Mouse (Mus musculus): ENCODE data around the gene Zfp654. TPM values are rescaled to one million over a fixed set of nuclear protein-coding genes. Genes with fewer than 3 reads are reported as not detected.
"Not testable (repeated sequence)": the region's sequence is repeated elsewhere in the genome, so short reads cannot be mapped to it uniquely, and the experiment has no call there.

Zfp654 gene
- polyA plus RNA-seq, 1 experiment from 2014 or later = 10.6 TPM

DNA sequence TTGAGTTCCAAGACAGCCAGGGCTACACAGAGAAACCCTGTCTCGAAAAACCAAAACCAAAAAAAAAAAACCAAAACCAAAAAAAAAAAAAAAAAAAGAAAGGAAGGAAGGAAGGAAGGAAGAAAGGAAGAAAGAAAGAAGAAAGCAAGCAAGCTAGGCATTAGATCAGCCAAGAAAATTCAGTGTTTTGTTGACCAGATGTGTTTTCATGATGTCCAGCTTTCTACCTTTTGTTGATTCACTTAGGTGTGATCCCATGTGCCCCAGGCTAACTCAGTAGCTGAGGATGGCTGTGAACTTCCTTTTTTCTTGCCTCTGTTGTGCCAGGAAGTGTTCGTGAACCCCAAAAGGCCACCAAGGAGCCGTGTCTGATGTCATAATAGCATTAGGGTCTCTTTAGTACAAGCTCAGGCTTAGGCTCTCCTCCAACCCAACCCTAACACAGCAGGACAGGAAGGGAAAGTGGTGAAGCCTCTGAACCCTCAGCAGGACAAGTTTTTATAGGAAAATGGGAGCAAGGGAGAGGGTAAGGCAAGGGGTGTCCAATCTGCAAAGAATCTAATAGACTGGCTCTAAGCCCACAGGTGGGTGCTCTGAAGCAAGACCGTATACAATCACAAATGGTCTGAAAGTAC, 25.3 kb upstream of the Zfp654 start:
- Histone ChIP-seq H3K9ac (replicated peaks) (no peak overlapping the region), H3K36me3 (no peaks in the 10 kb centered on the region), H3K27me3 (no peaks in the 10 kb centered on the region), H3K27ac (replicated peaks) (no peak overlapping the region), H3K4me3 (no peak overlapping the region), H3K4me2 (replicated peaks) (no peak overlapping the region), H3K9me3 (no peaks in the 10 kb centered on the region), H3K4me1 (peaks cover 4% of the 10 kb centered on the region; the same call in 1 of the 2 replicates)
- WGBS = 66% methylated on average over 4 of the region's 4 CpGs
- ATAC-seq (ENCODE audit: low FRiP score, low read depth) = no peak

DNA sequence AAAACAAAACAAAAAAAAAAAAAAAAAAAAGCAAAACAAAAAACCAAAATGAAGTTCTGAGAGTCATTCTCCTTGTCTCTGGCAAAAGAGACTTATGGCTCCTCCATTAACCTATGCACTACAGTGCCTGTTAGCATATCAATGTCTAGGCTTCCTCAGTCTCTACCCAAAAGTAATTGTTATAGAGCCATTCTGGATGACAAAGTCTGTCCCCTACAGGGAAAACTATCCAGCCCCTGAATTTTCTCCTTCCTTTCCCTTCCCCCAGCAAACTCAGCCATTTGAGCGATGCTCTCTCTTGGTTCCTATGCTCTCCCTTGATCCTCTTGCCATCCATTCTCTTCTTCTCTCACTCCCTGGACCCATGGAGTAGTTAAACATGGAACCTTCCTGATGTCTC, 24.4 kb upstream of the Zfp654 start:
- ATAC-seq (ENCODE audit: low FRiP score, low read depth) = no peak
- no peaks in the 10 kb centered on the region for H3K9me3 ChIP-seq
- H3K4me1 ChIP-seq = peaks cover 4% of the 10 kb centered on the region; the same call in 1 of the 2 replicates
- H3K9ac ChIP-seq (replicated peaks) = no peak overlapping the region
- H3K27ac ChIP-seq (replicated peaks) = no peak overlapping the region
- H3K36me3 ChIP-seq = no peaks in the 10 kb centered on the region
- H3K4me3 ChIP-seq = no peak overlapping the region
- no peaks in the 10 kb centered on the region for H3K27me3 ChIP-seq
- WGBS = 100% methylated on average over 1 of the region's 1 CpGs
- H3K4me2 ChIP-seq (replicated peaks) = no peak overlapping the region

DNA sequence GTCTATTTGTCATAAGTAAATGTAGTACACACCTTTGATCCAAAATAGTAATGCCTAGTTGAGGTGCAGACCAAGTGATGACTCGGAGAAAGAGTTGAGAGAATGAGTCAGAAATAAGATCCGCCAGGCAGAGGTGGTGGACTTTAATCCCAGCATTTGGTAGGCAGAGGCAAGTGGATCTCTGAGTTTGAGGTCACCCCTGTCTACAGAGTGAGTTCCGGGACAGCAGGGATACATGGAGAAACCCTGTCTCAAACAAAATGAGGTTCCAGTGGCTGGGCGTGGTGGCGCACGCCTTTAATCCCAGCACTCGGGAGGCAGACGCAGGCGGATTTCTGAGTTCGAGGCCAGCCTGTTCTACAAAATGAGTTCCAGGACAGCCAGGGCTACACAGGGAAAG, 23.9 kb upstream of the Zfp654 start:
- WGBS = 95% methylated on average over 10 of the region's 10 CpGs
- no peaks in the 10 kb centered on the region for H3K27me3 ChIP-seq

DNA sequence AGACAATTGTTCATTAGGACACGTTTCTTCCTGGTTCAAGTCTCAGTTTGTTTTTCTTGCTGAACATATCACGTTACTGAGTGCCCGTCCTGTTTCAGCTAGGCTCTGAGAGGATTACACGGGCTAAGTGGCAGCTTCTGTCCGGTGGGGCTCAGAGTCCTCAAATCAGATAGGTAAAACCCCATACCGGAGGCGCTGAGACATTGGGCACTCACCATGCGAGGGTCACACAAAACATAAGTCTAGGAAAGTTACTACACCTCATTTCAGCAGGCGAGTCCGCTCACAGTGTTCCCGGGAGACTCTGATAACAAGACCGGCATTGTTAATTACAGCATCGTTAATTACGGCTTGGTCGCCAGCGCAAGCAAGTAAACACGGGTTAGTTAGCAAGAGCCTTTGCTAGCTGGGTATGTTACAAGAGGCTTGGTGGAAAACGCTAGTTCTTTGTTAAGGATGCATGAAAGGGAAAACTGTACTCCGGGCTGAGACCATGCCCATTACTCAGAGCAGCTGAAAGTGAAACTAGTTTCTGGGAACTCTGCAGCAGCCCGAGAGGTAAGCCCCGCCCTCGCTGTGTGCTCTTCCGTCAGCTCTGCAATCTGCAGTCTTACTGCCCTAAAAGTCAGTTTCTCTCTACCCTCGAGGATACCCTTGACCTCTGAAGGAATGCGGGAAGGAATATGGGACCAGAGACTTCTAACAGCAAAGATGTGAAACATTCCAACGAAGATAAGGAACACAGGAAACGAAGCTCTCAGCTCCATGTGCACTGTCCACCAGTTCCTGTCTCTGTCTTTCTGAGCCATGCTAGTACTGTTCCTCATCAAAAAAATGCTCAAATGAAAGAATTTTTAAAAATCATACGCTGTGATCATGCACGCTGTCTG, 22.2 kb upstream of the Zfp654 start:
- peak; percentile 94 for ATAC-seq (ENCODE audit: low FRiP score, low read depth)
- WGBS = 4% methylated on average over 29 of the region's 29 CpGs
- no peaks in the 10 kb centered on the region for H3K9me3 ChIP-seq

More for the DNA sequence above, 23.9 kb upstream of the Zfp654 start:
- no peak overlapping the region for H3K4me2 ChIP-seq (replicated peaks)
- ATAC-seq (ENCODE audit: low FRiP score, low read depth) = no peak
- H3K4me1 ChIP-seq = peaks cover 4% of the 10 kb centered on the region; the same call in 1 of the 2 replicates
- no peak overlapping the region for H3K4me3 ChIP-seq
- no peaks in the 10 kb centered on the region for H3K36me3 ChIP-seq
- no peak overlapping the region for H3K27ac ChIP-seq (replicated peaks)
- H3K9ac ChIP-seq (replicated peaks) = no peak overlapping the region
- no peaks in the 10 kb centered on the region for H3K9me3 ChIP-seq

DNA sequence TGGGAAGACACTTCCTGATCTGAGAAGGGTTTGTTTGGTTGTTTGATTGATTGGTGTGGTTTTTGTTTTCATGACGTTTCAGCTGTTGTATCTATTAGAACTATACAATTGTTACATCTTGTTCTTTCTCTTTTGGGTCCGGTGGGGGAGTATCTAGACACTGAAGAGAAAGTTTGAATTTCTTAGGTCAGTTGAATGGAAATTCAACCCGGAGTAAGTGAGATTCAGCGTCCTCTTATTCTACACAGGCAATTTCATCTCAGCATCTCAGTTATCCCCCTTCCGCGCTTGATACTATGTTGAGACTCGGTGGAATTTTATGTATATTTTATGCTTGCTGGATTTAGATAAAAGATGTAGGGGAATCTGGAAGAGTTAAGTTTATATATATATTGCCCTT, 21.4 kb upstream of the Zfp654 start:
- Histone ChIP-seq H3K4me1 (peaks cover 4% of the 10 kb centered on the region; the same call in 1 of the 2 replicates), H3K9me3 (no peaks in the 10 kb centered on the region), H3K4me2 (replicated peaks) (peak overlapping the region; percentile 63), H3K9ac (replicated peaks) (no peak overlapping the region), H3K4me3 (peak overlapping the region; percentile 14; the same call in 1 of the 2 replicates), H3K36me3 (no peaks in the 10 kb centered on the region), H3K27me3 (no peaks in the 10 kb centered on the region), H3K27ac (replicated peaks) (no peak overlapping the region)
- 11% methylated on average over 7 of the region's 7 CpGs for WGBS
- ATAC-seq (ENCODE audit: low FRiP score, low read depth) = no peak

More for the DNA sequence above, 22.2 kb upstream of the Zfp654 start:
- H3K9ac ChIP-seq (replicated peaks) = peak overlapping the region; percentile 62
- peak overlapping the region; percentile 63 for H3K4me2 ChIP-seq (replicated peaks)
- peaks cover 4% of the 10 kb centered on the region; the same call in 1 of the 2 replicates for H3K4me1 ChIP-seq
- no peaks in the 10 kb centered on the region for H3K36me3 ChIP-seq
- H3K27ac ChIP-seq (replicated peaks) = peak overlapping the region; percentile 42; the same call in 1 of the 2 replicates
- no peaks in the 10 kb centered on the region for H3K27me3 ChIP-seq
- H3K4me3 ChIP-seq = peak overlapping the region; percentile 53

DNA sequence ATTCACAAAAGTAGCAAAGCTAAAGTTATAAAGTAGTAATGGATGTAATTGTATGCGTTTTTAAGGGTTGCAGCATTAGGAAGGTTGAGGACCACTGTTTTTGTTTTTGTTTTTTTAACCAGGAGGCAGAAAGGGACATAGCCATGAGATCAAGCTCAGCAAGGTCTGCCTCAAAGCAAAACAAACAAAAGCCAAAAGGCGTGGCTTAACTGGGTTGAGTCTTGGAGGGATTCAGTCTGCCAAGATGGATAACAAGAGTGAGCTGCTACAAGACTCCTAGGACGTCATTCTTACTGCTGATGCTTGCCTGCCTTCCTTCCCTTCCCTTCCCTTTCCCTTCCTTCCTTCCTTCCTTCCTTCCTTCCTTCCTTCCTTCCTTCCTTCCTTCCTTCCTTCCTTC, 20.8 kb upstream of the Zfp654 start:
- no peaks in the 10 kb centered on the region for H3K36me3 ChIP-seq
- H3K4me1 ChIP-seq = peaks cover 4% of the 10 kb centered on the region; the same call in 1 of the 2 replicates
- H3K9me3 ChIP-seq = no peaks in the 10 kb centered on the region
- no peak overlapping the region for H3K4me2 ChIP-seq (replicated peaks)
- no peaks in the 10 kb centered on the region for H3K27me3 ChIP-seq
- no peak overlapping the region for H3K4me3 ChIP-seq
- no peak overlapping the region for H3K27ac ChIP-seq (replicated peaks)
- no peak overlapping the region for H3K9ac ChIP-seq (replicated peaks)
- WGBS = 21% methylated on average over 3 of the region's 3 CpGs
- ATAC-seq (ENCODE audit: low FRiP score, low read depth) = no peak

DNA sequence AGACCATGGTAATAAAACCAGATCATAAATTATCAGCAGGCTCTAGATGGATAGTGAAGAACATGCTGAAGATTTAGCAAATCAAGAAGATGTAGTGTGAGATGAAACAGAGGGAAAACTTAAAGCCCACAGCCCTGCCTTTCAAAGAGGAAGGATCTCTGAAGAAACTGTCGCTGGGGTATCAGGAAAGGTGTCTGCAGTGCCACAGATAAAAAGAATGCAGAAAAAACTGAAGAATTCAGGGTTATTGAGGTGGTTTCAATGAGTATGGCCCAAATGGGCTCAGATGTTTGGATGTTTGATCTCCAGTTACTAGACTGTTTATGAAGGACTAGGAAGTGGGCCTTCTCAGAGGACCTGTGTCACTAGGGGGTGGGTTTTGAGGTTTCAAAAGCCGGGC, 18.2 kb upstream of the Zfp654 start:
- H3K36me3 ChIP-seq = no peaks in the 10 kb centered on the region
- WGBS = 74% methylated on average over 2 of the region's 2 CpGs
- H3K9me3 ChIP-seq = no peaks in the 10 kb centered on the region
- H3K27ac ChIP-seq (replicated peaks) = no peak overlapping the region
- no peak overlapping the region for H3K9ac ChIP-seq (replicated peaks)
- H3K4me2 ChIP-seq (replicated peaks) = no peak overlapping the region
- H3K4me1 ChIP-seq = peaks cover 4% of the 10 kb centered on the region; the same call in 1 of the 2 replicates
- no peak for ATAC-seq (ENCODE audit: low FRiP score, low read depth)
- H3K4me3 ChIP-seq = no peak overlapping the region
- no peaks in the 10 kb centered on the region for H3K27me3 ChIP-seq

DNA sequence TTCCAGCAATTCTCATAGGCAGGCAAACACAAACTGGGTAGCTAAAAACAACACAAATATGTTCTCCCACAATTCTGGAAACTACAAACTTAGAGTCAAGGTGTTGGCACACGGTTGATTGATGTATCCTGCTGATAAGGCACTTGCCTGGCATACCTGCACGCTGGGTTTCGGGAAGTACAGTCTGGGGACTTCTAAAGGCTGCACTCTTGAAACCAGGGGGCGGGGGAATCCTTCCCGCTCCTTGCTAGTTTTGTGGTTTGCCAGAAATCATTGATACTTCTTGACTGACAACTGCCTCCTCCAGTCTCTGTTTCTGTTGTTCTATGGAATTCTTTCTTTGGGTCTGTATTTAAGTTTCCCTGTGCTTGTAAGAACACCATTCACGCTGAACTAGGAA, 17.2 kb upstream of the Zfp654 start:
- Histone ChIP-seq H3K9me3 (no peaks in the 10 kb centered on the region), H3K4me3 (no peak overlapping the region), H3K9ac (replicated peaks) (no peak overlapping the region), H3K4me2 (replicated peaks) (no peak overlapping the region), H3K36me3 (no peaks in the 10 kb centered on the region), H3K4me1 (no peaks in the 10 kb centered on the region), H3K27ac (replicated peaks) (no peak overlapping the region), H3K27me3 (no peaks in the 10 kb centered on the region)
- 76% methylated on average over 6 of the region's 6 CpGs for whole genome bisulfite sequencing
- no peak for ATAC-seq (ENCODE audit: low FRiP score, low read depth)

DNA sequence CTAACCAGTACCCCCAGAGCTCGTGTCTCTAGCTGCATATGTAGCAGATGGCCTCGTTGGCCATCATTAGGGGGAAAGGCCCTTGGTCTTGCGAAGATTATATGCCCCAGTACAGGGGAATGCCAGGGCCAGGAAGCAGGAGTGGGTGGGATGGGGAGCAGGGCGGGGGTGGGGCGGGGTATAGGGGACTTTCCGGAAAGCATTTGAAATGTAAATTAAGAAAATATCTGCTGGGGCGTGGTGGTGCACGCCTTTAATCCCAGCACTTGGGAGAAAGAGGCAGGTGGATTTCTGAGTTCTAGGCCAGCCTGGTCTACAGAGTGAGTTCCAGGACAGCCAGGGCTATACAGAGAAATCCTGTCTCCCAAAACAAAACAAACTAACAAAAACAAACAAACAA, 14.4 kb upstream of the Zfp654 start:
- H3K4me2 ChIP-seq (replicated peaks) = not testable (repeated sequence)
- 81% methylated on average over 8 of the region's 8 CpGs for WGBS

DNA sequence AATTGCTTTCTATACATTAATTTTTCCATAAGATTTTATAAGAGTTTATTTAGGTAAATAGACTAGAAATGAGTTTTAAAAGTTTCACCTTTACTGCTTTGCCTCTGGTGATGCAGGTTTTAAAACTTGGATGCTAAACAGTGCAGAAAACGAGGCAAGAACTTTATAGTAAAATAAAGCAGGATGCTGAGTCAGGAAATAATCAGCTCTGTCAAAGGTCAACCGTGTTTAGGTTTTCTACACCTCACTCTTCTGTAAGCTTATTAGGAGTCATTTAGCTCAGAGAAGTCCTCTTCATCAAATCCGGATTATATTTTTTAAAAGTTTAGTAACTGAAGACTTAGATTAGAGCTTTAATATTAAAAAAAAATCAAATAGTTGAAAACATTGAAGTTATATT, 5.5 kb upstream of the Zfp654 start:
- no peak overlapping the region for H3K9ac ChIP-seq (replicated peaks)
- H3K27ac ChIP-seq (replicated peaks) = no peak overlapping the region
- H3K9me3 ChIP-seq = no peaks in the 10 kb centered on the region
- WGBS = 93% methylated on average over 3 of the region's 3 CpGs
- H3K4me1 ChIP-seq = peaks cover 14% of the 10 kb centered on the region
- ATAC-seq (ENCODE audit: low FRiP score, low read depth) = no peak
- H3K4me3 ChIP-seq = no peak overlapping the region
- H3K27me3 ChIP-seq = no peaks in the 10 kb centered on the region
- H3K4me2 ChIP-seq (replicated peaks) = no peak overlapping the region
- peaks cover 19% of the 10 kb centered on the region for H3K36me3 ChIP-seq

More for the DNA sequence above, 14.4 kb upstream of the Zfp654 start:
- H3K27me3 ChIP-seq; H3K36me3 ChIP-seq; H3K9me3 ChIP-seq; H3K4me3 ChIP-seq; H3K9ac ChIP-seq (replicated peaks); H3K27ac ChIP-seq (replicated peaks); H3K4me1 ChIP-seq; ATAC-seq (ENCODE audit: low FRiP score, low read depth): not testable (repeated sequence)

DNA sequence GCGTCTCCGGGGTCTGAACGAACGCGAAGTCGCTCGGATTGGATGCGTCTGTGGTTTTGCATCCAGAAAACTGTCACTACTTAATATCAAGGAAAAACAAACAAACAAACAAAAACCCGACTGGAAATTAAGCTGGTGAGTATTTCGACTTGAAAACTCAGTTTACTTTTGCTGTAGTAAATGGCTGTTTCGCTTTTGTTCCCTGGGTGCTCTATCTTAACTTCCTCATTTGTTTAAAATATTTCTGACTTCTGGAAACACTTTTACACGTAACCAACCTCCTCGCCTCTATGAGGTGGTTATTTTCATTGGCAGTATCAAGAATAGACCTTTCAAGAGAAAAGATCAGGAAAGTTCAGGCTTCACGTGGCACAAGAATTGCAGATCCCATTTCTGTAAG, 1.4 kb upstream of the Zfp654 start:
- peaks cover 22% of the 10 kb centered on the region for H3K4me1 ChIP-seq
- H3K4me3 ChIP-seq = peak overlapping the region; percentile 81
- 10% methylated on average over 14 of the region's 14 CpGs for WGBS
- peaks cover 17% of the 10 kb centered on the region for H3K36me3 ChIP-seq
- peak overlapping the region; percentile 72 for H3K4me2 ChIP-seq (replicated peaks)
- H3K27ac ChIP-seq (replicated peaks) = no peak overlapping the region; the same call in 1 of the 2 replicates
- no peaks in the 10 kb centered on the region for H3K27me3 ChIP-seq
- H3K9ac ChIP-seq (replicated peaks) = peak overlapping the region; percentile 93
- H3K9me3 ChIP-seq = no peaks in the 10 kb centered on the region
- ATAC-seq (ENCODE audit: low FRiP score, low read depth) = no peak

DNA sequence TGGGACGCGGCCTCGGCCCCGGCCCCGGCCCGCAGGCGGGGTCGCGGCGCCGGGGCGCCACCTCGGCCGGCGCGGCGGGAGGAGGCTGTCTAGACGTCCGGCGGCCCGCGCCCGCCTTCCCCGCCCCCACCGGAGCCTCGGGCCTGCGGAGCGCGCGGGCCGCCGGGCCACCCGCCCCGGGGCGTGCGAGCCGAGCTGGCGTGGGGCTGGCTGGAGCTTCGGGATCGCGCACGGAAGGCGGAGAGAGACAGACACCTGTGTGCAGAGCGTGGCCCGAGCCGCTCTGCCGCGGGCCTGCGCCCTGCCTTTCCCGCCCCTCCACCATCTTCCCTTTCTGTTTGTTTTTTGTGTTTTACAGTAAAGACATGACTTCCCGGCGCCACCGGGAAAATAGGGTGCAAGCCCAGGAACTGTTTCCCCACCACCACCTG, 1.0 kb upstream of the Zfp654 start:
- peak overlapping the region; percentile 72 for H3K4me2 ChIP-seq (replicated peaks)
- H3K4me3 ChIP-seq = peak overlapping the region; percentile 81
- peaks cover 22% of the 10 kb centered on the region for H3K4me1 ChIP-seq
- H3K27ac ChIP-seq (replicated peaks) = peak overlapping the region; percentile 97
- H3K36me3 ChIP-seq = peaks cover 15% of the 10 kb centered on the region
- peak overlapping the region; percentile 93 for H3K9ac ChIP-seq (replicated peaks)
- ATAC-seq (ENCODE audit: low FRiP score, low read depth) = peak; percentile 10
- H3K9me3 ChIP-seq = no peaks in the 10 kb centered on the region
- H3K27me3 ChIP-seq = no peaks in the 10 kb centered on the region
- WGBS = 1% methylated on average over 26 of the region's 53 CpGs

Measured in midbrain, embryonic 12.5 days (tissue).